Mouse (Mus musculus) ES-Bruce4 (cell line): ENCODE results near the gene Auts2. TPM values are rescaled to one million over a fixed set of nuclear protein-coding genes. Genes with fewer than 3 reads are reported as not detected.

Experiments used
- H3K27ac ChIP-seq: 2 replicates; pipeline ENCODE4 v1.5.1; 2012; ENCODE audit warnings: low read length, inconsistent platforms; ENCODE audit not compliant: insufficient read depth
- H3K27me3 ChIP-seq: 2 replicates; pipeline ENCODE4 v1.6.1; 2012; ENCODE audit warnings: mild to moderate bottlenecking, low read length, inconsistent platforms; ENCODE audit not compliant: control insufficient read depth, poor library complexity, insufficient read depth, severe bottlenecking
- H3K36me3 ChIP-seq: 2 replicates; pipeline ENCODE4 v1.6.1; 2012; ENCODE audit warnings: inconsistent platforms, mild to moderate bottlenecking, low read length, moderate library complexity; ENCODE audit not compliant: control insufficient read depth, poor library complexity, insufficient read depth, severe bottlenecking
- H3K4me1 ChIP-seq: one replicate; pipeline ENCODE4 v1.8.1; 2011; ENCODE audit warnings: low read length; ENCODE audit not compliant: control insufficient read depth, insufficient read depth
- H3K4me3 ChIP-seq: 2 replicates; pipeline ENCODE4 v1.5.1; 2011; ENCODE audit warnings: low read depth, mild to moderate bottlenecking, low read length
- H3K9ac ChIP-seq: 2 replicates; pipeline ENCODE4 v1.6.1; 2012; ENCODE audit warnings: low read depth, mild to moderate bottlenecking, inconsistent platforms; ENCODE audit not compliant: poor library complexity, severe bottlenecking
- H3K9me3 ChIP-seq: replicated peaks from 2 replicates; pipeline ENCODE4 v1.6.1; 2012; ENCODE audit warnings: mild to moderate bottlenecking, low read length, inconsistent platforms; ENCODE audit not compliant: control insufficient read depth, poor library complexity, insufficient read depth, severe bottlenecking
- CTCF ChIP-seq: IDR thresholded peaks from one replicate; pipeline ENCODE4 v1.8.1; 2011; ENCODE audit warnings: low read depth, low read length
- EP300 ChIP-seq: IDR thresholded peaks from 2 replicates; pipeline ENCODE4 v1.6.1; 2011; ENCODE audit warnings: low read depth, low read length; ENCODE audit not compliant: insufficient read depth
- POLR2A ChIP-seq: IDR thresholded peaks from one replicate; pipeline ENCODE4 v1.8.1; 2011; ENCODE audit warnings: low read length; ENCODE audit not compliant: insufficient read depth
- polyA plus RNA-seq: library from polyadenylated mRNA; stranded (reverse); fragments of >200 nt; gene quantifications from 2 replicates; pipeline ENCODE4 v1.2.4, GENCODE M21; 2011; ENCODE audit warnings: low read depth; ENCODE audit not compliant: missing spikeins, insufficient read depth, insufficient read length

Auts2 gene
- polyA plus RNA-seq, 1 experiment = 23.4 TPM

GRCm38 (mm10) chr5:132477533-132477932 lies 65.6 kb downstream of the Auts2 start:
- TF ChIP-seq POLR2A (no peak), EP300 (no peak), CTCF (no peak)
- Histone ChIP-seq H3K27ac (no peak overlapping the region), H3K4me3 (no peak overlapping the region), H3K9ac (no peak overlapping the region), H3K27me3 (no peaks in the 10 kb centered on the region), H3K36me3 (no peaks in the 10 kb centered on the region), H3K4me1 (no peaks in the 10 kb centered on the region), H3K9me3 (no peaks in the 10 kb centered on the region)

DNA sequence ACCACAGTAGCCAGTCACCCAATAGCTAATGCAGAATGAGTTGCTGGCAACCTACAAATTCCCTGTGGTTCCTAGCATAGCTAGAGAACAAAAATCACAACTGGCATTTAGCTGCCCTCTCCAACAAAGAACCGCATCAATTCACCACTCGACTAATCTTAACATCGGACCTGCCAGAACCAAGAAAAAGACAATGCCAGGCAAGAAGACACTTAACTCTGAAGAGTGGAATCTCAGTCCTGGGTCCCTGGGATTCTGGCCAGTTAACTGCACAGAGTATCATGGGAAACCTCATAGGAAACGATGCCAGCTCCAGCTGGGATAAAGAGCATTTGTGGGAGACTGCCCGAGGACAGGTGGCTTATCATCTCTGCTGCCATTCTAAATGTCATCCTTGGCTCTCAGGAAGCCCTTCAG lies 70.2 kb downstream of the Auts2 start:
- Histone ChIP-seq H3K9ac (no peak overlapping the region), H3K4me3 (no peak overlapping the region), H3K36me3 (no peaks in the 10 kb centered on the region), H3K27me3 (no peaks in the 10 kb centered on the region), H3K9me3 (no peaks in the 10 kb centered on the region), H3K4me1 (no peaks in the 10 kb centered on the region), H3K27ac (no peak overlapping the region)
- TF ChIP-seq CTCF (no peak), POLR2A (no peak), EP300 (no peak)

GRCm38 (mm10) chr5:132472184-132472829 lies 70.8 kb downstream of the Auts2 start:
- no peak overlapping the region for H3K4me3 ChIP-seq
- no peak for TF ChIP-seq CTCF
- no peak for TF ChIP-seq EP300
- TF ChIP-seq POLR2A = no peak
- no peak overlapping the region for H3K9ac ChIP-seq
- H3K4me1 ChIP-seq = no peaks in the 10 kb centered on the region
- H3K36me3 ChIP-seq = no peaks in the 10 kb centered on the region
- H3K27me3 ChIP-seq = no peaks in the 10 kb centered on the region
- no peaks in the 10 kb centered on the region for H3K9me3 ChIP-seq
- H3K27ac ChIP-seq = no peak overlapping the region

DNA sequence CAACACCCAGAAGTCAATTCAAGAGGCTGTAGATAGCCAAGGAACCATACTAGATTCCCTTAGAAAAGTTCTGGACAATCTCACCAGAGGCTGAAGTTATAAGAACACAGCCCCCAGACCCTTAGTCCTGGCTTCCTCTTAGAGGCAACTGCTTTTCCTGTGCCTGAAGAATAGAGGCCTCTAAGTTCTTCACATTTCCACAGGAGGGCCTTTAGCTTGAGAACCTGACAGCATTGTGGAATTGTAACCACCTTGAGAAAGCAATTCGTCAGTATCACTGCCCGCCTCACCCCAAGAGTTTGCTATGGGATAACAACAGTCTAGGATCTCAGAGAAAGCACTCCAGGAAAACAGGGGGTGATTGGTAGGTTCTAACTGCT lies 75.8 kb downstream of the Auts2 start:
- no peak overlapping the region for H3K4me3 ChIP-seq
- no peaks in the 10 kb centered on the region for H3K27me3 ChIP-seq
- H3K27ac ChIP-seq = no peak overlapping the region
- H3K9ac ChIP-seq = no peak overlapping the region
- TF ChIP-seq EP300 (no peak), POLR2A (no peak), CTCF (no peak)
- H3K36me3 ChIP-seq = no peaks in the 10 kb centered on the region
- no peaks in the 10 kb centered on the region for H3K4me1 ChIP-seq
- no peaks in the 10 kb centered on the region for H3K9me3 ChIP-seq

GRCm38 (mm10) chr5:132466427-132467363 lies 76.4 kb downstream of the Auts2 start:
- TF ChIP-seq CTCF (no peak), EP300 (no peak), POLR2A (no peak)

DNA sequence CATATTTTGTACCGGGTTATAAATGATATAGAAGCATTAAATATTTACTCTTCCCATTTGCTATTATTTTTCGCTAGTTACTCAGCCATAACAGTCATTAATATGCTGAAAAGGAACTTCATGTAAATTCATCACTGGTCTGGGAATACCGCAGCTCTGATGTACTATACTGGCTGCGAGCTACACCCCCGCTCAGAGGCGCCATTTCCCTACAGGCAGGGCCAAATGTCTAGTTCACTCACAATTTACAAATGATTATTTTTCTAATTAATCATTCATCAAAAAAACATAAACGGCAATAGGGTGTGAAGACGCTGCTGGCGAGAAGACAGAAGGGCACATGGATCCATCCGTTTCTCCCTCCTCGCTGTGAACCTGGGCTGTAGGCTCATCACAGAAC lies 80.6 kb downstream of the Auts2 start:
- no peaks in the 10 kb centered on the region for H3K36me3 ChIP-seq
- no peak overlapping the region for H3K27ac ChIP-seq
- no peak overlapping the region for H3K4me3 ChIP-seq
- no peak overlapping the region for H3K9ac ChIP-seq
- H3K27me3 ChIP-seq = no peaks in the 10 kb centered on the region
- H3K4me1 ChIP-seq = no peaks in the 10 kb centered on the region
- H3K9me3 ChIP-seq = no peaks in the 10 kb centered on the region
- TF ChIP-seq EP300 = no peak
- TF ChIP-seq CTCF = no peak
- no peak for TF ChIP-seq POLR2A

More at GRCm38 (mm10) chr5:132466427-132467363, 76.4 kb downstream of the Auts2 start:
- Histone ChIP-seq H3K27ac (no peak overlapping the region), H3K4me1 (no peaks in the 10 kb centered on the region), H3K36me3 (no peaks in the 10 kb centered on the region), H3K9me3 (no peaks in the 10 kb centered on the region), H3K9ac (no peak overlapping the region), H3K27me3 (no peaks in the 10 kb centered on the region), H3K4me3 (no peak overlapping the region)
